Mouse (Mus musculus): Measurements from ENCODE around the gene Rtp2. TPM values are rescaled to one million over a fixed set of nuclear protein-coding genes. Genes with fewer than 3 reads are reported as not detected.

Gene Rtp2
- polyA plus RNA-seq, 1 experiment from 2014 or later = 0.34 TPM

DNA sequence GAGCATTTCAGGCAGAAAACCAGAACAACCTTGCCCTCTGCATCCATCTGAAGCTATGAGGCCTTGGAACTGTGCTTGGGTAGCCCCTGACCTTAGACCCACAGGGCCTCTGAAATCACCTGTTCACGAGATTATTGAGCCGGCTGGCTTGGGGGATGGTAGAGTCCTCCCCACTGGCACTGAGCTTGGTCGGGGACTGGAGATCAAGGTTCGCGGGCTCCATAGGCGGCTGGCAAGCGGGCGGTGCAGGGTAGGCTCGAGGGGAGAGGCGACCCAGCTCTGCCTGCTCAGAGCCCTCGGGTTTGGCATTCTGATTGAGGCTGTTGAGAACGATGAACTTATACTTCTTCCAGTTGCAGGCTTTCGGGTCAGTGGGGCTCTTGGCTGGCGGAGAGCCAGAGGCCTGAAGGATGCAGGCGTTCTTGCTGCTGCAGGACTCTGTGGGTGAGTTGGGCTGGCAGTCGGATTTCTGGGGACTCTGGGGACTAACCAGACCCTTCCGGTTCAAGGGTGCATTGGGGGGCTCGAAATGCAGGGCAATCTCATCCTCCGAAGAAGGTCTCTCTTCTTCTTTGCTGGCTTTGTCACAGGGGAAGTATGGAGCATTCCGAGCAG lies 40.0 kb upstream of the Rtp2 start:
- H3K4me2 ChIP-seq (ENCODE audit: low read length) = no peak overlapping the region
- 79% methylated on average over 20 of the region's 20 CpGs for WGBS
- H3K27me3 ChIP-seq (ENCODE audit: control insufficient read depth, insufficient read depth, low read depth, low read length) = no peaks in the 10 kb centered on the region
- no peaks in the 10 kb centered on the region for H3K9me3 ChIP-seq (replicated peaks; ENCODE audit: control insufficient read depth, low read length, poor library complexity, severe bottlenecking)
- no peak for ATAC-seq
- H3K4me1 ChIP-seq (ENCODE audit: control insufficient read depth, insufficient read depth, low read length) = no peaks in the 10 kb centered on the region
- no peak overlapping the region for H3K9ac ChIP-seq (ENCODE audit: low read depth, low read length)
- H3K4me3 ChIP-seq (ENCODE audit: low read depth, low read length) = no peak overlapping the region
- H3K27ac ChIP-seq (ENCODE audit: low read length) = no peak overlapping the region
- H3K36me3 ChIP-seq (ENCODE audit: control insufficient read depth, insufficient read depth, low read length) = no peaks in the 10 kb centered on the region

DNA sequence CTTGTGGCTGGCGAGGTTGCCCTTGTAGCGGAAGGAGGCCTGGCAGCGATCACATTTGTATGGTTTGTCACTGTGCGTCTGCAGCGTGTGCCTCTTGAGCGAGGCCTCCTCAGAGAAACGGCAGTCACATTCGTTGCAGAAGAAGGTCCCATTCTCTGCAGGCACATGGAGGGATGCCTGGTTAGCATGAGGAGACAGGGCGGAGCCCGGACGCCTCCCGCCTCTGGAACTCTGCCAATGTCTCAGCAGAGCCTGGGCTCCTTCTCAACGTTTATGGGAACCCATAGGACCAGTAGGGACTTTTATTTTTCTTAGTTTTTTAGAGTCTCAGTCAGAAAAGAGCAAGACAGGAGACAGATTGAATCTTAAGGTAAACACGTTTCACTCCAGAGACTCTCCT lies 37.7 kb upstream of the Rtp2 start:
- Histone ChIP-seq H3K27me3 (ENCODE audit: control insufficient read depth, insufficient read depth, low read depth, low read length) (no peaks in the 10 kb centered on the region), H3K4me1 (ENCODE audit: control insufficient read depth, insufficient read depth, low read length) (no peaks in the 10 kb centered on the region), H3K4me3 (ENCODE audit: low read depth, low read length) (no peak overlapping the region), H3K27ac (ENCODE audit: low read length) (no peak overlapping the region), H3K4me2 (ENCODE audit: low read length) (no peak overlapping the region), H3K9ac (ENCODE audit: low read depth, low read length) (no peak overlapping the region), H3K36me3 (ENCODE audit: control insufficient read depth, insufficient read depth, low read length) (no peaks in the 10 kb centered on the region), H3K9me3 (replicated peaks; ENCODE audit: control insufficient read depth, low read length, poor library complexity, severe bottlenecking) (no peaks in the 10 kb centered on the region)
- WGBS = 79% methylated on average over 14 of the region's 14 CpGs
- no peak for ATAC-seq

DNA sequence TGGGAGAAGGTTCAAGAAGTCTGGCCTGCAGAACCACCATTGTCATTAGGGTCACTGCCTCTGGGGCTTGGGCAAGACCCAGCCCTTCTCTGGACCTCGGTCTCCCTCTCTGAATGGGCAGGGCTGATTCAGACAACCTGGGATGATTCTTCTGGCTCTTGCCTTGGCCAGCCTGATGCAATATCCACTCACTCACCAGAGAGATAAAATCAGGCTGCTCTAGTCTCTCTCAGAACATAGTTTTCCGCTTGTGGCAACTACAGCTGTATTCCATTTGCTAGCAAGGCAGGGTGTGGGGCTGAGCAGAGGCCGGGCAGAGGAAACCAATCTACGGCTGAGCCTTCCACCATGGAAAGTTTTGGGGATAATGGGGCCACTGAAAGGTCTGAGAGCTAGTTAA lies 36.7 kb upstream of the Rtp2 start:
- H3K4me3 ChIP-seq (ENCODE audit: low read depth, low read length) = no peak overlapping the region
- peaks cover 5% of the 10 kb centered on the region; the same call in 1 of the 2 replicates for H3K4me1 ChIP-seq (ENCODE audit: control insufficient read depth, insufficient read depth, low read length)
- H3K27ac ChIP-seq (ENCODE audit: low read length) = no peak overlapping the region
- H3K4me2 ChIP-seq (ENCODE audit: low read length) = no peak overlapping the region
- no peaks in the 10 kb centered on the region for H3K36me3 ChIP-seq (ENCODE audit: control insufficient read depth, insufficient read depth, low read length)
- H3K27me3 ChIP-seq (ENCODE audit: control insufficient read depth, insufficient read depth, low read depth, low read length) = no peaks in the 10 kb centered on the region
- H3K9ac ChIP-seq (ENCODE audit: low read depth, low read length) = no peak overlapping the region
- WGBS = 67% methylated on average over 4 of the region's 4 CpGs
- no peaks in the 10 kb centered on the region for H3K9me3 ChIP-seq (replicated peaks; ENCODE audit: control insufficient read depth, low read length, poor library complexity, severe bottlenecking)
- ATAC-seq = no peak

DNA sequence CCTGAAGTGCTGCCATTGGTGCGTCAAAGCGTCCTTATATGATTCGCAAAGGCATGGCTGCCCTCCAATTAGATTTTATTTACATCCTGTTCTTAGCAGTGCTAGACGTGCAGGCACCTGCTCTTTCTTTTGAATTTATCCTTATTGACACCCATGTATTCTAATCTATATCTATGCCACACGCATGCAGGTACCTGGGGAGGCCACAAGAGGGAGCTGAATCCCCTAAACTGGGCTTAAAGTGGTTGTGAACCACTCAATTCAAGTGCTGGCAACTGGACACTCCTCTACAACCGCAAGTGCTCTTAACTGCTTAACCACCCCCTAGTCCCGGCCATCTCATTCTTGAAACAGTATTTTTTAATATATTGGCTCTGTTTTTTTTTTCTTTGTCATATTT lies 35.1 kb upstream of the Rtp2 start:
- peaks cover 8% of the 10 kb centered on the region; the same call in 1 of the 2 replicates for H3K4me1 ChIP-seq (ENCODE audit: control insufficient read depth, insufficient read depth, low read length)
- WGBS = 81% methylated on average over 7 of the region's 7 CpGs

GRCm38 (mm10) chr16:23966066-23966465 lies 33.9 kb upstream of the Rtp2 start:
- H3K4me1 ChIP-seq (ENCODE audit: control insufficient read depth, insufficient read depth, low read length) = peaks cover 8% of the 10 kb centered on the region; the same call in 1 of the 2 replicates

More for the DNA sequence above, 35.1 kb upstream of the Rtp2 start:
- Histone ChIP-seq H3K4me2 (ENCODE audit: low read length) (no peak overlapping the region), H3K9me3 (replicated peaks; ENCODE audit: control insufficient read depth, low read length, poor library complexity, severe bottlenecking) (no peaks in the 10 kb centered on the region), H3K36me3 (ENCODE audit: control insufficient read depth, insufficient read depth, low read length) (no peaks in the 10 kb centered on the region), H3K4me3 (ENCODE audit: low read depth, low read length) (no peak overlapping the region), H3K9ac (ENCODE audit: low read depth, low read length) (no peak overlapping the region), H3K27ac (ENCODE audit: low read length) (no peak overlapping the region), H3K27me3 (ENCODE audit: control insufficient read depth, insufficient read depth, low read depth, low read length) (no peaks in the 10 kb centered on the region; the same call in 1 of the 2 replicates)
- no peak for ATAC-seq

GRCm38 (mm10) chr16:23964706-23965367 lies 32.6 kb upstream of the Rtp2 start:
- Histone ChIP-seq H3K27ac (ENCODE audit: low read length) (no peak overlapping the region), H3K9me3 (replicated peaks; ENCODE audit: control insufficient read depth, low read length, poor library complexity, severe bottlenecking) (no peaks in the 10 kb centered on the region), H3K4me3 (ENCODE audit: low read depth, low read length) (no peak overlapping the region), H3K36me3 (ENCODE audit: control insufficient read depth, insufficient read depth, low read length) (no peaks in the 10 kb centered on the region), H3K27me3 (ENCODE audit: control insufficient read depth, insufficient read depth, low read depth, low read length) (no peaks in the 10 kb centered on the region; the same call in 1 of the 2 replicates), H3K4me1 (ENCODE audit: control insufficient read depth, insufficient read depth, low read length) (peaks cover 8% of the 10 kb centered on the region; the same call in 1 of the 2 replicates), H3K4me2 (ENCODE audit: low read length) (no peak overlapping the region), H3K9ac (ENCODE audit: low read depth, low read length) (no peak overlapping the region)
- WGBS = 42% methylated on average over 14 of the region's 14 CpGs
- 0 out of 2 replicates have a peak, but pooled peaks have one; percentile 4 for ATAC-seq

More at GRCm38 (mm10) chr16:23966066-23966465, 33.9 kb upstream of the Rtp2 start:
- Histone ChIP-seq H3K4me3 (ENCODE audit: low read depth, low read length) (no peak overlapping the region), H3K36me3 (ENCODE audit: control insufficient read depth, insufficient read depth, low read length) (no peaks in the 10 kb centered on the region), H3K27ac (ENCODE audit: low read length) (no peak overlapping the region), H3K4me2 (ENCODE audit: low read length) (no peak overlapping the region), H3K27me3 (ENCODE audit: control insufficient read depth, insufficient read depth, low read depth, low read length) (no peaks in the 10 kb centered on the region; the same call in 1 of the 2 replicates), H3K9me3 (replicated peaks; ENCODE audit: control insufficient read depth, low read length, poor library complexity, severe bottlenecking) (no peaks in the 10 kb centered on the region), H3K9ac (ENCODE audit: low read depth, low read length) (no peak overlapping the region)
- no peak for ATAC-seq
- 95% methylated on average over 14 of the region's 14 CpGs for WGBS

- H3K4me2 ChIP-seq (ENCODE audit: low read length) = 0 out of 2 replicates have a peak overlapping the region, but pooled peaks have one; percentile 5
- no peaks in the 10 kb centered on the region for H3K9me3 ChIP-seq (replicated peaks; ENCODE audit: control insufficient read depth, low read length, poor library complexity, severe bottlenecking)
- 41% methylated on average over 22 of the region's 22 CpGs for WGBS
- peak; percentile 63 for ATAC-seq
- H3K9ac ChIP-seq (ENCODE audit: low read depth, low read length) = no peak overlapping the region
- no peaks in the 10 kb centered on the region for H3K36me3 ChIP-seq (ENCODE audit: control insufficient read depth, insufficient read depth, low read length)
- H3K4me1 ChIP-seq (ENCODE audit: control insufficient read depth, insufficient read depth, low read length) = peaks cover 8% of the 10 kb centered on the region; the same call in 1 of the 2 replicates
- no peak overlapping the region for H3K4me3 ChIP-seq (ENCODE audit: low read depth, low read length)
- H3K27me3 ChIP-seq (ENCODE audit: control insufficient read depth, insufficient read depth, low read depth, low read length) = no peaks in the 10 kb centered on the region; the same call in 1 of the 2 replicates
- no peak overlapping the region for H3K27ac ChIP-seq (ENCODE audit: low read length)
Measured at GRCm38 (mm10) chr16:23963896-23964668, 31.9 kb upstream of the Rtp2 start.

DNA sequence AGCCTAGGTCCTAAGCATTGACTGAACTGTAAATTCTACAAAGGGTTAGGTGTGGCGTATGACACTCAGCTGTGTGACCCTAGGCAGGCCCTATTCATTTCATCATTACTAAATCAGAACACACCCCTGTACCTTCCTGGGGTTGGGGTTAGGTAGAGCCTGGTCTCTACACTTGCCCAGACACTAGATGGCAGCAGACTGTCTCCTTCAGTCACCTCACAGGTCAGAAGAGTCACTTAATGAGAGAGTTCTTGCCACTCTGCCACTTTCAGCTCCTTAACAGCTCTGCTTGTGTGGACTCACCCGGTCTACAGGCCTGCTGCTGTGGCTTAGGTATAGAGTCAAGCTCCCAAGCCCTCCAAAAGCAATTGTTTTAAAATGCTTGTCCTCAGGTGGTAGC lies 30.2 kb upstream of the Rtp2 start:
- no peaks in the 10 kb centered on the region for H3K9me3 ChIP-seq (replicated peaks; ENCODE audit: control insufficient read depth, low read length, poor library complexity, severe bottlenecking)
- H3K36me3 ChIP-seq (ENCODE audit: control insufficient read depth, insufficient read depth, low read length) = no peaks in the 10 kb centered on the region
- no peak overlapping the region for H3K27ac ChIP-seq (ENCODE audit: low read length)
- H3K4me2 ChIP-seq (ENCODE audit: low read length) = no peak overlapping the region
- no peaks in the 10 kb centered on the region; the same call in 1 of the 2 replicates for H3K27me3 ChIP-seq (ENCODE audit: control insufficient read depth, insufficient read depth, low read depth, low read length)
- peaks cover 8% of the 10 kb centered on the region; the same call in 1 of the 2 replicates for H3K4me1 ChIP-seq (ENCODE audit: control insufficient read depth, insufficient read depth, low read length)
- no peak overlapping the region for H3K4me3 ChIP-seq (ENCODE audit: low read depth, low read length)
- no peak for ATAC-seq
- 88% methylated on average over 2 of the region's 2 CpGs for WGBS
- H3K9ac ChIP-seq (ENCODE audit: low read depth, low read length) = no peak overlapping the region

Data from midbrain, embryonic 16.5 days (tissue).